Mouse (Mus musculus) olfactory bulb, adult 2 months (tissue): Measurements from ENCODE around the gene Picalm.

Experiments used
- CTCF ChIP-seq: fragments of 200-500 bp; IDR thresholded peaks from 2 replicates; pipeline ENCODE4 v1.5.1; 2012; ENCODE audit warnings: low read depth, mild to moderate bottlenecking, low read length, moderate library complexity; ENCODE audit not compliant: insufficient read depth
- POLR2A ChIP-seq: fragments of 200-500 bp; IDR thresholded peaks from 2 replicates; pipeline ENCODE4 v1.6.1; 2012; ENCODE audit warnings: mild to moderate bottlenecking, low read depth, low read length, moderate library complexity; ENCODE audit not compliant: insufficient read depth

DNA sequence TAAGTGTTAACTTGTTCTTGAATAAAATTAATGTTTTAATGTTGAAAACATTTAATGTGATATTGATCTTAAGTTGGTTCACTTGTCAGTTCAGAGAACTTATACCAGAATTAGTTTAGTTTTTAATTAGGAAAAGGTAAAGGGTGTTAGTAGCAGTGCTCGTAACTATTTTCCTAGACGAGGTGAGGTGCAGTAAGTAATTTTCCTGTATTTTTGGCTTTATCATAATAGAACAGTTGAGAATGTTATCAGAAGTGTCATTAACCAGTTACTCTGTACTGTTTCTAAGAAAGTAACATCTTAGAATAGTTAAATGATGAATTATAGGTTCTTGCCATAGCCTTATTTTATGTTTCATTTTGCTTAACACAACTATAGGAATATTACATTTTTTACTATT lies 15.0 kb downstream of the Picalm start:
- TF ChIP-seq CTCF (no peak), POLR2A (no peak)
